Mouse (Mus musculus) neural tube, embryonic 15.5 days (tissue): ENCODE measurements around the gene Vangl1. TPM values are rescaled to one million over a fixed set of nuclear protein-coding genes. Genes with fewer than 3 reads are reported as not detected.

Experiments used
- ATAC-seq: fragments of 200-750 bp; cut with Nextera tagmentation; 2 replicates; pipeline ENCODE4 v1.8.0; 2017; ENCODE audit warnings: mild to moderate bottlenecking, moderate TSS enrichment, moderate library complexity; ENCODE audit not compliant: low FRiP score
- H3K27ac ChIP-seq: fragments of 300-500 bp; sonication (generic); replicated peaks from 2 replicates; pipeline ENCODE4 v1.5.1; 2015; ENCODE audit warnings: mild to moderate bottlenecking, inconsistent platforms
- H3K27me3 ChIP-seq: fragments of 300-500 bp; sonication (generic); replicated peaks from 2 replicates; pipeline ENCODE4 v1.6.1; 2015; ENCODE audit warnings: inconsistent platforms
- H3K36me3 ChIP-seq: fragments of 300-500 bp; sonication (generic); 2 replicates; pipeline ENCODE4 v1.6.1; 2015; ENCODE audit warnings: inconsistent platforms
- H3K4me1 ChIP-seq: fragments of 300-500 bp; sonication (generic); 2 replicates; pipeline ENCODE4 v1.6.1; 2015; ENCODE audit warnings: inconsistent platforms
- H3K4me2 ChIP-seq: fragments of 300-500 bp; sonication (generic); 2 replicates; pipeline ENCODE4 v1.6.1; 2015; ENCODE audit warnings: inconsistent platforms, mild to moderate bottlenecking, moderate library complexity
- H3K4me3 ChIP-seq: fragments of 300-500 bp; sonication (generic); replicated peaks from 2 replicates; pipeline ENCODE4 v1.5.1; 2015; ENCODE audit warnings: mild to moderate bottlenecking, inconsistent platforms
- H3K9ac ChIP-seq: fragments of 300-500 bp; sonication (generic); replicated peaks from 2 replicates; pipeline ENCODE4 v1.6.1; 2015; ENCODE audit warnings: mild to moderate bottlenecking, inconsistent platforms
- H3K9me3 ChIP-seq: fragments of 300-500 bp; sonication (generic); replicated peaks from 2 replicates; pipeline ENCODE4 v1.6.1; 2016; ENCODE audit warnings: inconsistent platforms
- WGBS: fragments of 180-500 bp; shearing (Covaris S2); methylation state at CpG from one replicate; pipeline ENCODE4 v1.1.7; 2015; ENCODE audit warnings: mixed read lengths; 5-methylcytosine and 5-hydroxymethylcytosine counted together
- polyA plus RNA-seq: library from polyadenylated mRNA; unstranded; fragments of >200 nt; fragmentation: Nextera tagmentation; extraction: Ambion mirVana; gene quantifications from 2 replicates; pipeline ENCODE4 v1.2.1, GENCODE M21; 2015

The Vangl1 gene
- polyA plus RNA-seq, result 9.0 and 11.8 TPM in 2 replicates

DNA sequence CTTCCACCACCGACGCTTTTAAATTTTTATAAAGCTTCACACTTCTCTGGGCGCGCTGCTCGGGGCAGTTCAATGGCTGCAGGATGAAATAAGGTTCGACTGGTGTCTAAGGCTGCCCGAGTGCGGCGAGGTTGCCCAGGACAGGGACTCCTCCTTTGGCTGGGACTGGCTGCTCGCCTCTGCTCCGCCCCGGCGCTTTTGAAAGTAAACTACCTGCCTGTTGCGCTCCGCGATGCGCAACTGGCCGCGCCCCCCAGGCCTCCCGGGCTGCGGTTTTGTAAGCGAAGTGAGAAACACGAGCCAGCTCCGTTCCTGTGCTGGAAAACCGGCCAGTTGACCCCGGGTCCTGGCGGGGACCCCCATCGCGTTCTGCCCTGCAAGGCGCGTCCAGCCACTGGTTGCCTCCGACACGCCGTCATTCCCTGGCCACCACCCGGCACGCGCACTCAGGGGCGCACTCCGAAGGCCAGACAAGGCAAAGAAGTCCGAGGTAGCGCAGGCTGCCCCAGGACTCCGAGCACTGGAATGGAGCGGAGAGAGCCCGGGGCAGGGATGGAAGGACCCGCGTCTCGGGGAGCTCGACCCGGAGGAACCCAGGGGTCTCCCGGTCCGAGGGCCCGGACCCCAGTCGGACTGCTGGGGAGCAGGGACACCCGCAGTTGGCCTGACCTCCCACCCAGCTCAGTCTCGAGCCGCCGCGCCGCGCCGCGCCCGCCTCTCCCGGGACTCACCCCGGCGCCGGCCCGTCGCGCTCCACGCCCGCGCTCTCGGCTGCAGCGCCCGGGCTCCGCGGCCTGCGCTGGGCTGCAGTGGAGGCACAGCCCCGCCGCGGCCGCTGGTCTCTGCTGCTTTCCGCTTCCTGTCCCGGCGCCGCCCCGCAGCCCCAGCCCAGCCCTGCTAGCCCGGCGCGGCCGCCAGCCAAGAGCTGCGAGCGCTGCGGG, at the start of gene Vangl1:
Gene Vangl1 (minus strand): TSS at position 913 of the 941 bp plus-strand sequence.
- no peaks in the 10 kb centered on the region for H3K36me3 ChIP-seq
- peak within 1 kb of the TSS; percentile 99 for H3K4me2 ChIP-seq
- peak within 1 kb of the TSS; percentile 78 for H3K27ac ChIP-seq
- H3K4me3 ChIP-seq, result peak within 1 kb of the TSS; percentile 67
- H3K4me1 ChIP-seq, result peaks cover 40% of the 10 kb centered on the region
- ATAC-seq, result peak; percentile 84
- peak within 1 kb of the TSS; percentile 68 for H3K9ac ChIP-seq
- H3K9me3 ChIP-seq, result no peaks in the 10 kb centered on the region
- WGBS, result under 1% methylated on average over 71 of the region's 95 CpGs
- peaks cover 43% of the 10 kb centered on the region for H3K27me3 ChIP-seq

DNA sequence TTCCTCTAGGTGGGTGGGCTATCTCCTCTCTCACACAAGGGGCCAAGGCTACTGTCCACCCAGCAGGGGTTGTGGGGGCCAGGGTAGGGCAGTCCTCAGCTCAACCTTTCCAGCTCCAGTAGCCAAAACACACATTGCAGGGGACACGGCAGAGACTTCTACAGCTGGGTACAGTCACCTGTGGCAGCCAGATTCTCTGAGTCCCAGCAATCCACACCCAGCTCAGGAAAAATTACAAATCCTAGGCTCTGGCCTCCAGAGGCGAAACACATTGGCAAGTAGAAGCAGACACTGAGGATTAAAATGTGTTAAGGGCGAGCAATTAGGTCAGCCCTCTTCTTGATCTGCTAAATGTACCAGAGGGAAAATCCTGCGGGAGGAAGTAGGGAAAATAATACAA, 49.1 kb upstream of the Vangl1 start:
- Histone ChIP-seq H3K9ac (no peak overlapping the region), H3K4me3 (no peak overlapping the region), H3K27me3 (no peaks in the 10 kb centered on the region), H3K9me3 (no peaks in the 10 kb centered on the region), H3K4me2 (no peak overlapping the region), H3K36me3 (no peaks in the 10 kb centered on the region), H3K4me1 (no peaks in the 10 kb centered on the region), H3K27ac (no peak overlapping the region)
- ATAC-seq, result no peak
- WGBS, result 72% methylated on average over 4 of the region's 4 CpGs

DNA sequence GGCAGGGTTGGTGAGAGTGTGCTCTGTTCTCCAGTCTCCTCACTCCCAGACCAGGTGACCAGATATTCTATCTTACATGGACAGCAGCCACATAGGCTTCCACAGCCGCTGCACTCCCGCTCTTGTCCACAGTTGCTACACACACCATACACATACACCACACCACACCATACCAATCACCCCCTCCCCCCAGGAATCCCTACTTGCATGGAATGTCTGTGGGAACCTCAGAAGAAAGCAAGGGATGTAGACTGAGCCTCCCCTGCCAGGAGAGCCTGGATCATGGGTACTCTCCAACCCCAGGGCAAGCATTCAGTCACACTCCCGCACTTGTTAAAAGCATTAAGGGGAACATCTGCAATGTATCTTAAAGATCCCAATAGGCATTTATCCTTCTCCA, 48.4 kb upstream of the Vangl1 start:
- Histone ChIP-seq H3K9ac (no peak overlapping the region), H3K4me3 (no peak overlapping the region), H3K27me3 (no peaks in the 10 kb centered on the region), H3K27ac (no peak overlapping the region), H3K4me1 (no peaks in the 10 kb centered on the region), H3K4me2 (no peak overlapping the region), H3K9me3 (no peaks in the 10 kb centered on the region), H3K36me3 (no peaks in the 10 kb centered on the region)
- no peak for ATAC-seq
- WGBS, result 88% methylated on average over 3 of the region's 3 CpGs

DNA sequence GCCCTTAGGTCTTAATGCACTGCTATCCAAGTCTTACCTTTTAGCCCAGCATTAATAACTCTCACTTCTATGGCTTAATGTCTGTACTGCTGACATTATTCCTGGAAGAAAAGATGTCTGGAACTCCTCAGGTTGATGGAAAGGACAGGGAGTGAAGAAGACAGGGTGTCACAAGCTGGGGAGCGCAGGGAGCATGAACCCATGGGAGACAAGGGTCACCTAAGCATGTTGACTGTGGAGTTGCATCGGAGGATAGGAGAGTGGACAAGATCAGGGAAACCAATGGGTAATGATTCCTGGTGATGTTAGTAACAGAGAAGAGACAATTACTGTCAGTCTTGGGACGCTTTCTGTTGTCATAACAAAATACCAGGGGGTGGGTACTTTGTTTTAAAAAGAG, 46.4 kb upstream of the Vangl1 start:
- ATAC-seq, result no peak
- no peaks in the 10 kb centered on the region for H3K4me1 ChIP-seq
- no peak overlapping the region for H3K4me2 ChIP-seq
- no peaks in the 10 kb centered on the region for H3K27me3 ChIP-seq
- no peaks in the 10 kb centered on the region for H3K9me3 ChIP-seq
- H3K36me3 ChIP-seq, result no peaks in the 10 kb centered on the region
- no peak overlapping the region for H3K4me3 ChIP-seq
- H3K9ac ChIP-seq, result no peak overlapping the region
- no peak overlapping the region for H3K27ac ChIP-seq
- WGBS, result 97% methylated on average over 3 of the region's 3 CpGs

DNA sequence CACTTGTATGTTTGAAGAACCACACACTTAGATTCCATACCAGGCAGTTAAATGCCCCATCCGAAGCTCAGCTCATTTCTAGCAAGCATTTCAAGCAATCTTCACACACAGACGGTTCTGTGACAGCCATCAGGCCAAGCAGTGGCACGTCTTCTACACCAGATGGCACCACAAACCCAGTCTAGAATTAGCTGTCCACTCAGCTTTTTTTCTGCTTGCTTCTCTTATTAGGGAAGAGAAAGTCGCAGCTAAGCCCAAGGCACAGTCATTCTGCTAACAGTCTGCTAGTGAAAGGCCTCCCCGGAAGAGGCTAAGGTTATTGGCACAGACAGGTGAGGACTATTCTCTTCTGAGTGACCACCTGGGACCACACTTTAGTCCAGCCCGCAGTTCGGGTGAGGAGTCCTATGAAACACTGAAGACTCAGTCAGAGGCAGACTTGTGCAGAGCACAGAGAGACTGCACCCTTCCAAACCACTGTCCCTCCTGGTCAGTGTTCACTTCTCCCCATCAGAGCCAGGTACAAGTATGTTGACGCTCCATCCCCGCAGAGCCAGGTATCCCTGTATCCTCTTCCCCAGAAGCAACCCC, 45.0 kb upstream of the Vangl1 start:
- WGBS, result 58% methylated on average over 9 of the region's 9 CpGs
- Histone ChIP-seq H3K27me3 (no peaks in the 10 kb centered on the region), H3K4me2 (no peak overlapping the region), H3K27ac (no peak overlapping the region), H3K36me3 (no peaks in the 10 kb centered on the region), H3K9ac (no peak overlapping the region), H3K4me1 (no peaks in the 10 kb centered on the region), H3K9me3 (no peaks in the 10 kb centered on the region), H3K4me3 (no peak overlapping the region)
- peak; percentile 84; the same call in 1 of the 2 replicates for ATAC-seq

DNA sequence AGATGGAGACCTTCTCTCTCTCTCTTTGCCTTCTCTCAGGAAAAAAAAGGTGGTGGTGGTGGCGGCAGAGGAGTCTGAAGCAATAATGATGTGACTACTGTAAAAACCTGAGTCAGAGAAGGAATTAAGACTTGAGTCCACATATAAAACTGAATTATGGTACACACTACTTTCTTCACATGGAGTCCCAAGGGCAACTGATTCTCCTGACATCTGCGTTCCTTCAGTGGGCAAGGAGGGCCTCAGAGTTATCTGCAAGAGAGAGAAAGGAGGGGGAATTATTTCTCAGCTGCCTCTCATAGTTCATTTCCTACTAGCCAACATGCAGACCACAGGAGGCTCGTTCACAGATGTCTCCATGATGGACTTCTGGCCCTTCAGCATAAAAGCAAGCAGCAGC, 40.1 kb upstream of the Vangl1 start:
- no peaks in the 10 kb centered on the region for H3K9me3 ChIP-seq
- ATAC-seq, result no peak
- H3K9ac ChIP-seq, result no peak overlapping the region
- no peaks in the 10 kb centered on the region for H3K27me3 ChIP-seq
- no peaks in the 10 kb centered on the region for H3K36me3 ChIP-seq
- H3K27ac ChIP-seq, result no peak overlapping the region
- no peak overlapping the region for H3K4me2 ChIP-seq
- WGBS, result 89% methylated on average over 3 of the region's 3 CpGs
- peaks cover 4% of the 10 kb centered on the region; the same call in 1 of the 2 replicates for H3K4me1 ChIP-seq
- no peak overlapping the region for H3K4me3 ChIP-seq

DNA sequence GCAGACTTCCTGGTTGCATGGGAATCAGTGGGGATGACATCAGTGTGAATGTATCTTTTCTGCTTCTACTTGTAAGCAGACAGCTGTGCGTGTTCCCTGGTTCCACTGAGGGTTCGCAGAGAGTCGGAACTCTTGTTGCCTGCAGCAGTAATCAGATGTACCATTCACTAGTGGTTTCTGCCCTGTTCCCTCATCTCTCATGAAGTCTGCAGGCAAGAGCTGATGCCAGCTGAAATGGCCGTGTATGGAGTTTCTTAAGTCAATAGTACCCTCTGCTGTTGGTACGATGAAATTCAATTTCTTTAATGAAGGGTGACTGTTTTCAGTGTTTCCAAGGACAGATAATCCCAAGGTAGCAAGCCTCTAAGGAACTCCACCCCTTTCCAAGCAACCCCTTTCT, 38.4 kb upstream of the Vangl1 start:
- Histone ChIP-seq H3K4me3 (no peak overlapping the region), H3K27ac (no peak overlapping the region), H3K9ac (no peak overlapping the region), H3K4me2 (no peak overlapping the region), H3K4me1 (peaks cover 4% of the 10 kb centered on the region; the same call in 1 of the 2 replicates), H3K9me3 (no peaks in the 10 kb centered on the region), H3K27me3 (no peaks in the 10 kb centered on the region), H3K36me3 (no peaks in the 10 kb centered on the region)
- 53% methylated on average over 5 of the region's 5 CpGs for WGBS
- ATAC-seq, result peak; percentile 84

DNA sequence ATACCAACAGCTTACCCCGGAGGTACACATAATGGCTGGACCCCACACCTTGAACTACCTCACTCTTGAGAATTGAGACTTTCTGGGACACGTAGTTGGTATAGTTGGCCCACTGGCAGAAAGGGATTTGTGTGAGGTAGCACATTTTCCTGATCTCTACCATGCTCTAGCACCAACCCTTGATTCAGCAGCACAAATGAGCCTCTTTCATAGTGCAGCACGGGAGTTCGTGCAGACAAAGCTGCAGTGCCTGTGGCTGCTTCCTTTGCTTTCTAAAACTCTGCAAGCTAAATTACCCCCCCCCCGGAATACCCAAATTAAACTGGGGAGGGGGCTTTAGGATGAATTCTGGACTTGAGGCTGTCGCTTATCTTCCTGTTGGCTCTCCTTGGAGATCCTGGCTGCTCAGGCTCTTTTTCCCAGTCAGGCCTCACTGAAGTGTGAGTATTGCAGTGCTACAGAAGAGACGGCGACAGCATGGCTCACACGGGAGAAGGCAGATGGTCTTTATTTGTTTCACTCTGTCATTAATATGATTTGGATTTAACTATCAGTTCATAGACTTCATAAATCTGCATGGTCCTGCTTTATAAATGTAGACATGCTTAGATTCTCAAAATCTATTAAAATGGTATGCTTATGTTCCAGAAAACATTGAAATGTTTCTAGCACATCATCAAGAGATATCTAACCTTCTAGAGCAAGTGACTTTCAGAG, 27.1 kb upstream of the Vangl1 start:
- Histone ChIP-seq H3K4me3 (no peak overlapping the region), H3K27ac (no peak overlapping the region), H3K27me3 (no peaks in the 10 kb centered on the region), H3K9ac (no peak overlapping the region), H3K9me3 (0 out of 2 replicates have a peak, but pooled peaks cover 4% of the 10 kb centered on the region), H3K4me1 (no peaks in the 10 kb centered on the region), H3K36me3 (no peaks in the 10 kb centered on the region), H3K4me2 (no peak overlapping the region)
- WGBS, result 79% methylated on average over 9 of the region's 9 CpGs
- no peak for ATAC-seq

DNA sequence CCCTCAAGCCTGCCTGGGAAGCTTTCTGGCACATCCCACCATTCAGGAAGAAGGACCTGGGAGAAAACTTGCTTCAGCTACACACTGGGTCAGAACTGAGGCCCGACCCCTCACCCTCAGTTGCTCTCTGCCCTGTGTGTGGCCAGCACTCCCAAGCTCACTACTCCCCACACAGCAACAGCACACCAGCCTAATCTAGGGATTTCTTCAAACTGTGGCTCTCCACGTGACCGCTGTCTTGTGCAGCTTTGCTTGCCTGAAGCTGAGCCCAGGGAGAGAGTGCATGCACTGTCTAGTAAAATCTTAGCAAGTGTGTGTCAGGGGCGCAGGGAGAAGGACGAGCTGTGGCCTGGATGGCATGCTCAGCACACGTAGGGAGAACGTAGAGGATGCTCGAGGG, 18.3 kb upstream of the Vangl1 start:
- 90% methylated on average over 8 of the region's 8 CpGs for WGBS
- ATAC-seq, result no peak
- H3K4me2 ChIP-seq, result no peak overlapping the region
- no peak overlapping the region for H3K27ac ChIP-seq
- no peaks in the 10 kb centered on the region for H3K36me3 ChIP-seq
- H3K4me3 ChIP-seq, result no peak overlapping the region
- no peaks in the 10 kb centered on the region for H3K27me3 ChIP-seq
- no peaks in the 10 kb centered on the region for H3K4me1 ChIP-seq
- H3K9me3 ChIP-seq, result 0 out of 2 replicates have a peak, but pooled peaks cover 2% of the 10 kb centered on the region
- no peak overlapping the region for H3K9ac ChIP-seq

DNA sequence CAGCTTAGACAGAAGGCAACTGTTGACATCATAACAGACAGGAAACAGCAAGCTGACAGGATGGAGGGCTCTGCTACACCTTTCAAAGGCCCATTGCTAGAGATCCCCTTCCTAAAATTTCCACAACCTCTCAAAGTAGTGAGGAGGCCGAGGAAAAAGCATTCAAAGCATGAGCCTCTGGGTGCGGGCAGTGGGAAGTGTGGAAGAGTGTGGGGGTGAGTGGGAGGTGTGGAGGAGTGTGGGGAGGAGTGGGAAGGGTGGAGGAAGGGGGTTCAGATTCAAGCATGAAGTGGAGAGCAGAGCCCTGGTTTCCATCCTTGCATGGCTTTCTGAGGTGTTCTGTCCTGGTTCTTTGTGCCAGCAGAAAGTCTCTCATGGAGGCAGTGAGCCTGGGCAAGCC, 13.8 kb upstream of the Vangl1 start:
- Histone ChIP-seq H3K4me3 (no peak overlapping the region), H3K9ac (no peak overlapping the region), H3K4me2 (no peak overlapping the region), H3K4me1 (no peaks in the 10 kb centered on the region), H3K36me3 (no peaks in the 10 kb centered on the region), H3K9me3 (no peaks in the 10 kb centered on the region), H3K27ac (no peak overlapping the region), H3K27me3 (no peaks in the 10 kb centered on the region)
- ATAC-seq, result no peak
- 81% methylated on average over 2 of the region's 2 CpGs for WGBS

DNA sequence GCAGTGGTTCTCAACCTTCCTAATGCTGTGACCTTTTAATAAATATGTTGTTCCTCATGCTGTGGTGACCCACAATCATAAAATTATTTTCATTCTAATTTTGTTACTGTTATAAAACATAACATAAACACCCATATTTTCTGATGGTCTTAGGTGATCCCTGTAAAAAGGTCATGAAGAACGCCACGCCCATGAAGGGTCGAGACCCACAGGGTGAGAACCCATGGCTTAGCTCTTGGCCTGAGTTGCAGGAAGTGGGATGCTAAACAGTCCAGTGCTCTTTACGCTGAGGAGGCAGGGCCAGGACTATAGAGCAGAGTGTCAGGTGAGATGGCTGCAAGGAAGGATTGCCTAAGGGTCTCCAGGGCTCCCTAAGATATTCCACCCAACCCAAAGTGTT, 10.2 kb upstream of the Vangl1 start:
- Histone ChIP-seq H3K27ac (no peak overlapping the region), H3K9me3 (no peaks in the 10 kb centered on the region), H3K9ac (no peak overlapping the region), H3K4me3 (no peak overlapping the region), H3K36me3 (no peaks in the 10 kb centered on the region), H3K27me3 (no peaks in the 10 kb centered on the region), H3K4me2 (no peak overlapping the region), H3K4me1 (no peaks in the 10 kb centered on the region)
- 92% methylated on average over 4 of the region's 4 CpGs for WGBS
- no peak for ATAC-seq
